Mouse (Mus musculus) kidney, postnatal 0 days (tissue): ENCODE measurements around the gene Cdk2ap2. TPM values are rescaled to one million over a fixed set of nuclear protein-coding genes. Genes with fewer than 3 reads are reported as not detected.

ENCODE experiments used
- ATAC-seq: fragments of 200-750 bp; cut with Nextera tagmentation; replicated peaks from 2 replicates; pipeline ENCODE4 v1.8.0; 2017; ENCODE audit warnings: low read depth, moderate number of reproducible peaks, moderate TSS enrichment, moderate library complexity; ENCODE audit not compliant: low FRiP score
- DNase-seq: peaks from one replicate; pipeline ENCODE4 v3.0.0-alpha.2; 2016; ENCODE audit warnings: low spot score
- H3K27ac ChIP-seq: fragments of 300-500 bp; sonication (generic); 2 replicates; pipeline ENCODE4 v1.5.1; 2014; ENCODE audit warnings: mild to moderate bottlenecking
- H3K27me3 ChIP-seq: fragments of 300-500 bp; sonication (generic); 2 replicates; pipeline ENCODE4 v1.6.1; 2014; ENCODE audit warnings: low read length, mixed read lengths; ENCODE audit not compliant: insufficient read depth
- H3K36me3 ChIP-seq: fragments of 300-500 bp; sonication (generic); 2 replicates; pipeline ENCODE4 v1.6.1; 2014; ENCODE audit warnings: low read length, mixed read lengths; ENCODE audit not compliant: insufficient read depth
- H3K4me1 ChIP-seq: fragments of 300-500 bp; sonication (generic); replicated peaks from 2 replicates; pipeline ENCODE4 v1.6.1; 2014; ENCODE audit warnings: antibody characterized with exemption, low read length, mixed read lengths; ENCODE audit not compliant: insufficient read depth
- H3K4me2 ChIP-seq: fragments of 300-500 bp; sonication (generic); 2 replicates; pipeline ENCODE4 v1.6.1; 2014; ENCODE audit warnings: mild to moderate bottlenecking, low read length, moderate library complexity, mixed read lengths
- H3K4me3 ChIP-seq: fragments of 300-500 bp; sonication (generic); replicated peaks from 2 replicates; pipeline ENCODE4 v1.5.1; 2014; ENCODE audit warnings: low read depth, low read length
- H3K9ac ChIP-seq: fragments of 300-500 bp; sonication (generic); 2 replicates; pipeline ENCODE4 v1.6.1; 2014; ENCODE audit warnings: low read depth, low read length
- H3K9me3 ChIP-seq: fragments of 300-500 bp; sonication (generic); replicated peaks from 2 replicates; pipeline ENCODE4 v1.6.1; 2016; ENCODE audit warnings: low read length, inconsistent platforms, mixed read lengths
- CTCF ChIP-seq: IDR thresholded peaks from 2 replicates; pipeline ENCODE4 v1.5.1; 2016; ENCODE audit warnings: antibody characterized with exemption, low read depth, mild to moderate bottlenecking, moderate library complexity
- WGBS: fragments of 180-500 bp; shearing (Covaris S2); extraction: QIAGEN DNeasy Blood & Tissue Kit; methylation state at CpG from one replicate; pipeline ENCODE4 v1.1.7; 2014; 5-methylcytosine and 5-hydroxymethylcytosine counted together
- polyA plus RNA-seq: library from polyadenylated mRNA; unstranded; fragments of >200 nt; fragmentation: Nextera tagmentation; extraction: Ambion mirVana; gene quantifications from 2 replicates; pipeline ENCODE4 v1.2.1, GENCODE M21; 2015

Gene Cdk2ap2
- polyA plus RNA-seq, 1 experiment from 2014 or later = 107 TPM

GRCm38 (mm10) chr19:4102049-4102448 lies 5.1 kb downstream of the Cdk2ap2 start:
- Histone ChIP-seq H3K36me3 (0 out of 2 replicates have a peak, but pooled peaks cover 2% of the 10 kb centered on the region), H3K9me3 (no peaks in the 10 kb centered on the region), H3K4me2 (no peak overlapping the region), H3K4me1 (peaks cover 26% of the 10 kb centered on the region; the same call in 1 of the 2 replicates), H3K4me3 (no peak overlapping the region), H3K27me3 (no peaks in the 10 kb centered on the region), H3K27ac (no peak overlapping the region), H3K9ac (no peak overlapping the region)
- TF ChIP-seq CTCF = no peak
- ATAC-seq (no peak), DNase-seq (no peak)
- WGBS = 84% methylated on average over 2 of the region's 2 CpGs

DNA sequence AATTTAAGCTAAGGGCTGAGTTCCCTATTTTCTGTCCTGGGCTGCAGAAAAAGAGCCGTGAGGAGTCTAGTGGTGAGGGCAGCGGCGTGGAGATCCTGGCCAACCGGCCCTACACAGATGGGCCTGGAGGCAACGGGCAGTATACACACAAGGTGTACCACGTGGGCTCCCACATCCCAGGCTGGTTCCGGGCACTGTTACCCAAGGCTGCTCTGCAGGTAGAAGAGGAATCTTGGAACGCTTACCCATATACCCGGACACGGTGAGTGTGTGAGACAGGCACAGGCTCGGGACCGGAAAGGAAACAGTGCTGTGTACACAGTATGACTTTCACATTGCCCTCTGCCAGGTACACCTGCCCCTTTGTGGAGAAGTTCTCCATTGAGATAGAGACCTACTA lies 5.6 kb downstream of the Cdk2ap2 start:
- 92% methylated on average over 12 of the region's 12 CpGs for WGBS
- no peak overlapping the region for H3K9ac ChIP-seq
- 0 out of 2 replicates have a peak, but pooled peaks cover 2% of the 10 kb centered on the region for H3K36me3 ChIP-seq
- no peak for TF ChIP-seq CTCF
- DNase-seq (no peak), ATAC-seq (no peak)
- H3K4me2 ChIP-seq = no peak overlapping the region
- no peak overlapping the region for H3K27ac ChIP-seq
- peaks cover 22% of the 10 kb centered on the region; the same call in 1 of the 2 replicates for H3K4me1 ChIP-seq
- H3K27me3 ChIP-seq = no peaks in the 10 kb centered on the region
- H3K9me3 ChIP-seq = no peaks in the 10 kb centered on the region
- H3K4me3 ChIP-seq = no peak overlapping the region

- Histone ChIP-seq H3K9me3 (no peaks in the 10 kb centered on the region), H3K27me3 (no peaks in the 10 kb centered on the region), H3K4me1 (peaks cover 18% of the 10 kb centered on the region; the same call in 1 of the 2 replicates), H3K4me2 (no peak overlapping the region), H3K4me3 (no peak overlapping the region), H3K9ac (no peak overlapping the region), H3K36me3 (0 out of 2 replicates have a peak, but pooled peaks cover 2% of the 10 kb centered on the region), H3K27ac (no peak overlapping the region)
- ATAC-seq (no peak), DNase-seq (no peak)
- no peak for TF ChIP-seq CTCF
- 91% methylated on average over 18 of the region's 18 CpGs for WGBS
These were observed 6.3 kb downstream of the Cdk2ap2 start for GRCm38 (mm10) chr19:4103294-4103693.

DNA sequence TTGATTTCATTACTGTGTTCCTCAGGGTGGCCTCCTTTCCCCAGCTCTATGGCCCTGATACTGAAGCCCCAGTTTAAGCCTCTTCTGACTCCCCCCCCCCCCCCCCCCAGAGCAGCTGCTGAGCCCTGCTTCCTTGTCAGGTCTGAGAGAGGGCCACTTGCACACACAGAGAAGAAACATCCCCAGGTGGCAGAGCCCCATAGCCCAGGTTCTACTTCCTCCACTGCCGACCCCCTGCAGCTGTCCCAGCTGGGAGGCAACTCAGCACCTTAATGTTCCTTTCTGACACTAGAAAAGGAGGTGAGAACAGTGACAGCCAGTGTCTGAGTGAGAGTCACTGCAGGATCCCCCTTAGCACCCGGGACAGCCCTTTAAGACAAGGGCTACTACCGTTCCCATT lies 6.8 kb downstream of the Cdk2ap2 start:
- DNase-seq = no peak
- H3K4me3 ChIP-seq = no peak overlapping the region
- H3K4me1 ChIP-seq = peaks cover 18% of the 10 kb centered on the region; the same call in 1 of the 2 replicates
- H3K27ac ChIP-seq = no peak overlapping the region
- no peak overlapping the region for H3K9ac ChIP-seq
- H3K9me3 ChIP-seq = no peaks in the 10 kb centered on the region
- WGBS = 80% methylated on average over 3 of the region's 3 CpGs
- H3K36me3 ChIP-seq = 0 out of 2 replicates have a peak, but pooled peaks cover 2% of the 10 kb centered on the region
- no peak overlapping the region for H3K4me2 ChIP-seq
- no peak for ATAC-seq
- TF ChIP-seq CTCF = no peak
- H3K27me3 ChIP-seq = no peaks in the 10 kb centered on the region

DNA sequence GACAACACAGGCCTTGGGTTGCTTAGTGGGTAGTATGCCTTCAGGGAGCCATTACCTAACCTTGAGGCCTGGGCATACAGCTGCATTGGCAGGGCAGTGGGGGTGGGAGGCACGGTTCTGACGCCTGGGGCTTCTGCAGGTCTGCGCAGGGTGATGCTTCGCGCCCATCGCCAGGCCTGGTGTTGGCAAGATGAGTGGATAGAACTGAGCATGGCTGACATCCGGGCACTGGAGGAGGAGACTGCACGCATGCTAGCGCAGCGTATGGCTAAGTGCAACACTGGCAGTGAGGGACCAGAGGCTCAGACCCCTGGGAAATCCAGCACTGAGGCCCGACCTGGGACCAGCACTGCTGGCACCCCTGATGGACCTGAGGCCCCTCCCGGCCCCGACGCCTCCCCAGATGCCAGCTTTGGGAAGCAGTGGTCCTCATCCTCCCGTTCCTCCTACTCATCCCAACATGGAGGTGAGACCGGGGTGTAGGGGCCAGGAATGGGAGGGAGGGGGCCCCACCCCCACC lies 7.8 kb downstream of the Cdk2ap2 start:
- H3K4me3 ChIP-seq = no peak overlapping the region
- no peak overlapping the region for H3K27ac ChIP-seq
- TF ChIP-seq CTCF = no peak
- H3K4me1 ChIP-seq = peaks cover 11% of the 10 kb centered on the region; the same call in 1 of the 2 replicates
- DNase-seq (no peak), ATAC-seq (no peak)
- no peaks in the 10 kb centered on the region for H3K27me3 ChIP-seq
- 87% methylated on average over 16 of the region's 16 CpGs for WGBS
- H3K36me3 ChIP-seq = 0 out of 2 replicates have a peak, but pooled peaks cover 2% of the 10 kb centered on the region
- H3K9ac ChIP-seq = no peak overlapping the region
- H3K4me2 ChIP-seq = no peak overlapping the region
- no peaks in the 10 kb centered on the region for H3K9me3 ChIP-seq

GRCm38 (mm10) chr19:4106654-4107053 lies 9.7 kb downstream of the Cdk2ap2 start:
- Histone ChIP-seq H3K4me2 (no peak overlapping the region), H3K27me3 (no peaks in the 10 kb centered on the region), H3K27ac (no peak overlapping the region), H3K9me3 (no peaks in the 10 kb centered on the region), H3K4me1 (no peaks in the 10 kb centered on the region), H3K9ac (no peak overlapping the region), H3K36me3 (peaks cover 2% of the 10 kb centered on the region; the same call in 1 of the 2 replicates), H3K4me3 (no peak overlapping the region)
- ATAC-seq = no peak
- DNase-seq = no peak
- WGBS = 83% methylated on average over 14 of the region's 14 CpGs
- no peak for TF ChIP-seq CTCF
